Mouse (Mus musculus) E14TG2a.4 (cell line): Measurements from ENCODE around the gene Otud1.

ENCODE experiments used
- CTCF ChIP-seq: conservative IDR thresholded peaks from 2 replicates; pipeline ENCODE4 v1.5.1; 2014; ENCODE audit warnings: low read length
- NANOG ChIP-seq: IDR thresholded peaks from 2 replicates; pipeline ENCODE4 v1.6.1; 2014; ENCODE audit warnings: borderline replicate concordance, low read length, mixed read lengths
- POU5F1 ChIP-seq: IDR thresholded peaks from 2 replicates; pipeline ENCODE4 v1.6.1; 2014; ENCODE audit warnings: low read length, borderline replicate concordance

DNA sequence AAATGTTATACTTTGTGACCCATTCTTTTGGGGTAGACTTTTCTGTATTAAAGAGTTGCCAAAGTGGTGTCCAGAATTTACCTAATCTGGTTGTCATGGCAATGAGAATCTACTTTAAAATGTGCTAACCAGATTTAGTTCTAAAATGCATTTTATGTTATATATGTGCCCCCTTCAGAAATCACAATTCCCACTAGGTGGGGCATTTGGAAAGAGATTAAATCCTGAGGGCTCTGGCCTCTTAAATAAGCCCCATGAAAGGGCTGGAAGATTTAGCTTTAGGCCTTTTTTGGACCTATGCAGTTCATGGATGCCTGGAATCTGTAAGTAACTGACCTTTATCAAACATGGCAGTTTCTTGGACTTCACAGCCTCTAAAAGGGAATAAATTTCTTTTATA, 3.3 kb downstream of the Otud1 start:
- TF ChIP-seq CTCF (no peak), NANOG (no peak), POU5F1 (no peak)
